Mouse (Mus musculus): ENCODE data around the gene Fam78b. TPM values are rescaled to one million over a fixed set of nuclear protein-coding genes. Genes with fewer than 3 reads are reported as not detected.

Gene Fam78b
- total RNA-seq, 2 experiments from 2014 or later, result 35.6 to 39.0 TPM

GRCm38 (mm10) chr1:167090466-167090865 lies 89.2 kb downstream of the Fam78b start:
- no peak for DNase-seq (ENCODE audit: low spot score in 2 of 2)

- DNase-seq (ENCODE audit: low spot score in 2 of 2), result no peak
Observed at GRCm38 (mm10) chr1:167093551-167093950, 92.3 kb downstream of the Fam78b start.

- DNase-seq (ENCODE audit: low spot score in 2 of 2), result no peak
Observed at GRCm38 (mm10) chr1:167094589-167095148, 93.5 kb downstream of the Fam78b start.

GRCm38 (mm10) chr1:167098741-167099140 lies 97.5 kb downstream of the Fam78b start:
- no peak for DNase-seq (ENCODE audit: low spot score in 2 of 2)

GRCm38 (mm10) chr1:167102046-167102445 lies 100.8 kb downstream of the Fam78b start:
- DNase-seq (ENCODE audit: low spot score in 2 of 2), result no peak

GRCm38 (mm10) chr1:167102566-167102965 lies 101.3 kb downstream of the Fam78b start:
- DNase-seq (ENCODE audit: low spot score in 2 of 2), result no peak

GRCm38 (mm10) chr1:167104956-167105626 lies 103.9 kb downstream of the Fam78b start:
- DNase-seq (ENCODE audit: low spot score in 2 of 2), result no peak

- DNase-seq (ENCODE audit: low spot score in 2 of 2), result no peak
Observed at GRCm38 (mm10) chr1:167105916-167106315, 104.7 kb downstream of the Fam78b start.

- DNase-seq (ENCODE audit: low spot score in 2 of 2), result no peak
Observed at GRCm38 (mm10) chr1:167108973-167109509, 107.8 kb downstream of the Fam78b start.

- no peak for DNase-seq (ENCODE audit: low spot score in 2 of 2)
Observed at GRCm38 (mm10) chr1:167114363-167115050, 113.3 kb downstream of the Fam78b start.

- no peak for DNase-seq (ENCODE audit: low spot score in 2 of 2)
Observed at GRCm38 (mm10) chr1:167115121-167115520, 113.9 kb downstream of the Fam78b start.

- DNase-seq (ENCODE audit: low spot score in 2 of 2), result no peak
Observed at GRCm38 (mm10) chr1:167116733-167117132, 115.5 kb downstream of the Fam78b start.

GRCm38 (mm10) chr1:167118971-167119370 lies 117.8 kb downstream of the Fam78b start:
- no peak for DNase-seq (ENCODE audit: low spot score in 2 of 2)

GRCm38 (mm10) chr1:167119439-167119838 lies 118.2 kb downstream of the Fam78b start:
- peak; percentile 28 to 41 for DNase-seq (ENCODE audit: low spot score in 2 of 2)

GRCm38 (mm10) chr1:167122436-167122835 lies 121.2 kb downstream of the Fam78b start:
- DNase-seq (ENCODE audit: low spot score in 2 of 2), result no peak

GRCm38 (mm10) chr1:167123551-167123950 lies 122.3 kb downstream of the Fam78b start:
- no peak for DNase-seq (ENCODE audit: low spot score in 2 of 2)

- DNase-seq (ENCODE audit: low spot score in 2 of 2), result no peak
Observed at GRCm38 (mm10) chr1:167125870-167126269, 124.7 kb downstream of the Fam78b start.

GRCm38 (mm10) chr1:167126292-167126691 lies 125.1 kb downstream of the Fam78b start:
- no peak for DNase-seq (ENCODE audit: low spot score in 2 of 2)

- DNase-seq (ENCODE audit: low spot score in 2 of 2), result no peak
Observed at GRCm38 (mm10) chr1:167135748-167136147, 134.5 kb downstream of the Fam78b start.

Measured in layer of hippocampus, postnatal 10 days (tissue).